Mouse (Mus musculus) large intestine, adult 2 months (tissue): ENCODE data around the gene Sgcd. TPM values are rescaled to one million over a fixed set of nuclear protein-coding genes. Genes with fewer than 3 reads are reported as not detected.
"Not testable (repeated sequence)": the region's sequence is repeated elsewhere in the genome, so short reads cannot be mapped to it uniquely, and the experiment has no call there.

Source experiments
- DNase-seq: peaks from one replicate; pipeline ENCODE4 v3.0.0-alpha.2; 2012; ENCODE audit warnings: low read depth, low spot score
- WGBS: fragments of 180-500 bp; shearing (Covaris S2); methylation state at CpG from one replicate; pipeline ENCODE4 v1.1.7; 2018; 5-methylcytosine and 5-hydroxymethylcytosine counted together
- polyA plus RNA-seq: library from polyadenylated mRNA; depleted of rRNA; stranded (reverse); fragments of >200 nt; gene quantifications from 2 replicates; pipeline ENCODE4 v1.2.3, GENCODE M21; 2012

Sgcd gene
- polyA plus RNA-seq, 1 experiment, result 0.41 TPM

- DNase-seq, result no peak
- 90% methylated on average over 6 of the region's 6 CpGs for WGBS
These were observed 184.6 kb downstream of the Sgcd start for GRCm38 (mm10) chr11:47804101-47804715.

DNA sequence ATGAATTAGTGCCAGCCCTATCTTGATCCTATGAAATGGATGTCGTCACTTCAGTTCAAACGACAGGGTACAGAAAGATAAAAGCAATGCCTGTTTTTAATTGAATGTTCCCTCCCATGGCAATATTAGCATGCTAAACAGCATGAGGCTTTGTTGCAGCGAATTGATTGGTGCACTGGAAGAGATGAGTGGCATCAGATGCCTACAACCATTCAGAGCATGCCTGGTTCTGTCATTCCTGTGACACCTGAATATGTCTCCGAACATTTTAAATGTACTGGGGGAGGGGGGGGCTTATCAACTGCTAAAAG lies 210.9 kb downstream of the Sgcd start:
- DNase-seq, result no peak
- 72% methylated on average over 4 of the region's 4 CpGs for WGBS

DNA sequence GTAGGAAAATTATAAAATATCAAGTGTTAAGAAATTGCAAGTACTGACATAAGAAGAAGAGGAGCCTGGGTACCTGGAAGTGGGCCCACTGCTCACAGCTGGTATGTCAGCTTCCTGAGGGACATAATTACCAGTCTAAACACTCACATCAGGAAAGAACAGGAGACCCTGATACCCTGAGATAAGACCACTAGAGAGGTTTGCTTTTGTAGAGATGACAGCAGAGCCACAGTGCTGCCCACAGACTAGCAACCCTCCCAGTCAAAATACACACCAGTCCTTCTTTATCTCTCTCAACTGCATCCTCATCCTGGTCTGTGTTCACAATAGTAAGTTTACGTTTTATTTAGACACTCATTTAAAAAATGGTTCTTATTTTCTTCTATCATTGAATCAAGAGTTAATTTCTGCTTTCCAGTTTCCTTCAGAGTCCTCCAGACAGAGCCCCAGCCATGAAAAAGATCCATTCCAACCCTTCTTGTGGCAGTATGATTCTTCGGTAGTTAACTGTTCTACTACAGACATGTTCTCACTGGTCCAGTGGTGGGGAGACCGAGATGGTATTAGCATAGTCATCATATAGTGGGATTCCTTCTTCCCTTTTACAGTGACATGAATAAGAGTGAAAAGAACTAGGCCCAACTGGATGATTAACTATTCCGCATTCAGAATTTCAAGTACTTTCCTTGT lies 211.4 kb downstream of the Sgcd start:
- no peak for DNase-seq
- WGBS, result 81% methylated on average over 4 of the region's 4 CpGs

DNA sequence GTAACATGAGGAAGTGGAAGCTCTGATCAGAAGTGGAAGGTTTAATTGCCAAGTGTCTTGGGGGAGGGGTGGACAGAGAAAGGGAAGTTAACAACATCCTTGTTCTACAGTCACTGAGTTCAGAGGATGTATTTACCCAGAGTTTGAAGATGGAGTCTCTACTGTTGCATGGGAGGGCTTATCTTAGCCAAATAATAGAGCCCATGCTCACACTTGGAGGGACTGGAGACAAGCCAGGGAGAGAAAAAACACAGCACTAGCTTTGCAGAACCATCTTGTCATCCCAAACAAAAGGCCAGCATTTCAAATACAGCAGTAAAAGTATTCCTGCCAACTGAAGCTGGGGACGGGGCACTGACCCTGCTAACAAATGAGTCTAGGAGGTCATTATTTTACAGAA lies 212.8 kb downstream of the Sgcd start:
- DNase-seq, result no peak
- WGBS, result 41% methylated on average over 1 of the region's 1 CpGs

DNA sequence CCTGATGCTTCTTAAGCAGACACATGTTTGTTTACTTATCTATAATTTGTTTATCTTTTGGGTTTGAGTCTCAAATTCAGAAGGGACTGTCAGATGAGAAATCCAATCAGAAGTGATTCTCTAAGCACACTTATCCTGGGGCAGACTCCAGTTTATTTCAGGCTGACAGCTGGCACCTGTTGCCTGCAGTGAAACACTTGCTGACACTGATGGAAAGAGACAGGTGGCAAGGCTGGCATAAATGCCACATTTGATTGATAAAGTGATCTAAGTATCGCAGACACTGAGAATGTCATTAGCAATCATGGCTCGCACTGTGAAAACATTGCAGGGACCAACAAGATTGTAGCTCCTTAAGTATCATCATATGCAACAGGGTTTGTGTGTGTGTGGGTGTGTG lies 222.9 kb downstream of the Sgcd start:
- no peak for DNase-seq
- WGBS, result 90% methylated on average over 2 of the region's 2 CpGs

DNA sequence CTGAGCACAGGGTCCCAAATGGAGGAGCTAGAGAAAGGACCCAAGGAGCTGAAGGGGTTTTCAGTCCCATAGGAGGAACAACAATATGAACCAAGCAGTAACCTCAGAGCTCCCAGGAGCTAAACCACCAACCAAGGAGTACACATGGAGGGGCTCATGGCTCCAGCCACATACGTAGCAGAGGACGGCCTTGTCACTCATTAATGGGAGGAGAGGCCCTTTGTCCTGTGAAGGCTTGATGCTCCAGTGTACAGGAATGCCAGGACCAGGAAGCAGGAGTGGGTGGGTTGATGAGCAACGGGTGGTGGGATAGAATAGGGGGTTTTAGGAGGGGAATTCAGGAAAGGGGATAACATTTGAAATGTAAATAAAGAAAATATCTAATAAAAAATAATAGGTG lies 225.2 kb downstream of the Sgcd start:
- WGBS, result 78% methylated on average over 3 of the region's 3 CpGs
- not testable (repeated sequence) for DNase-seq

DNA sequence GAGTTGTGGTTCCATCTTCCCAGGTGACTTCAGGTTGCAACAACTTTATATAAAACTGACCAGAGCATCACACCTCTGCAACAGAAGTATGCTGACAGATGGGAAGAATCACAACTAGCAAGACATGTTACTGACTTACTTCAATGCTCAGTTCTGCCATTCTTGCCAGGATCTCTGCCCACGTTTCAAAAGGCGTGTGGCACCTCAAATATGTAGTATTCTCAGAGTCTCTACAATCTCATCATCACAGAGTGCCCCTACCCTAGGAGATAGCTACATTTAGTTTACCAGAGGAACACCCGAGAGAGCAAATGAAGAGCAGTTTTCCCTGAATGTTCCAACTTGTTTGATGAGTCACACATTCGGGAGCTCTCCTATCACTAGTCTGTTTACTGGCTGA lies 229.8 kb downstream of the Sgcd start:
- DNase-seq, result no peak
- 67% methylated on average over 4 of the region's 4 CpGs for whole genome bisulfite sequencing

- no peak for DNase-seq
- WGBS, result 30% methylated on average over 2 of the region's 2 CpGs
These were observed 246.0 kb downstream of the Sgcd start for GRCm38 (mm10) chr11:47742806-47743205.

DNA sequence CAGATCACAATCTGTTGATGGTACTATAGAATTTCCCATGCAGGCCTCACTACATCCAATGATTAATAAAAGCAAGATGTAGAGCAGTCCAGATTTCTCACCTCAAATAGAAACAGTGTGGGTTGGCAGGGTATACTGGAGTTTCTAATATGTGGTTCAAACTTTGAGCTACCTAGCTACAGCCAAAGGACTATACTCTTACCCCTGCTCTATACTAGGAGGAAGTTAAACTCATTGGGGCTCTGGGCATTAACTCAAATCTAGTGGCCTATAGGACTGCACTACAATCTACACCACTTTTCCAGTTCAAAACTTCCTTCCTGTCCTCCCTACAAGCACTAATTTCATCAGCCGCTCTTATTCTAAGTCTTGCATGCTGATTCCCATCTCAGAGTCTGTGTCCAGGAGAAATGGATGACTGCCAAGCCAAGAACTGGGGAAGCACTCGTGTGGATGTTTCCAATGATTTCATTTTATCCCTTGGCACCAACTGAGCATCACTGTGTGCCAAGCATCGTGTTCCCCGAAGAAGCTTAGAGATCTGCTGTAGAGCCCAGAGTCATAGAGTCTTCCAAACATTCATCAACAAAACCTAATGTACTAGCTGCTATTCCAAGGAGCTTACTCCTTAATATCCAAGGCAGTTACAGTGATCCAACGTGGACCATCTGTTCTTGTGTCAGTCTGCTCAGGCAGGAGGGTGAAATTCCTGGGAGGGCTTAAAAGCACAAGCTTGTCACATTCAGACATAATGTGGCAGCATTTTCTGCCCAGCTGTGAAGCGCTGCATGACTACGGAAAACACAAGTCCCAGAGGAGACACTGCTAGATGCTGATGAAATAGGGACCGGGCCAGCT lies 283.6 kb downstream of the Sgcd start:
- DNase-seq, result no peak
- WGBS, result 67% methylated on average over 8 of the region's 8 CpGs

GRCm38 (mm10) chr11:47695611-47696010 lies 293.2 kb downstream of the Sgcd start:
- 63% methylated on average over 1 of the region's 1 CpGs for WGBS
- no peak for DNase-seq

GRCm38 (mm10) chr11:47658135-47658534 lies 330.6 kb downstream of the Sgcd start:
- DNase-seq, result no peak
- 0% methylated on average over 1 of the region's 1 CpGs for WGBS

DNA sequence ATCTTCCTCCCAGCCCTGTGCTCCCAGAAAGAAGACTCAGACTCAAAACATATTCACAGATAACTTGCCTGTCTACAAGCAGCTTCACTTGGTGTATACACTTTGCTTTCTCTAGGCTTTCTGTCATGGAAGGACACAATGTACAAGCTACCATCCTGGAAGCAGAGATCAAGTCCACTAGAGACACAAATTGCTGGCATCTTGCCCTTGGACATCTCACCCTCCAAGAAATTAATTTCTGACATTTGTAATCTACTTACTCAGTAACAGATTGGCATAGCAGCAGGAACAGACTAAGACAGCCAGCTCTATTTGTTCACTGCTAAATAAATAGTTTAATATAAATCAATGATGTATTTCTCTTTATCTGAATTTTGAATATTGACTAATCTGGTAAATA lies 342.9 kb downstream of the Sgcd start:
- no peak for DNase-seq

GRCm38 (mm10) chr11:47641567-47642259 lies 347.1 kb downstream of the Sgcd start:
- WGBS, result 52% methylated on average over 2 of the region's 2 CpGs
- no peak for DNase-seq

GRCm38 (mm10) chr11:47640556-47640955 lies 348.2 kb downstream of the Sgcd start:
- 18% methylated on average over 1 of the region's 1 CpGs for WGBS
- no peak for DNase-seq

GRCm38 (mm10) chr11:47630186-47630585 lies 358.6 kb downstream of the Sgcd start:
- no peak for DNase-seq
- 88% methylated on average over 2 of the region's 2 CpGs for WGBS

DNA sequence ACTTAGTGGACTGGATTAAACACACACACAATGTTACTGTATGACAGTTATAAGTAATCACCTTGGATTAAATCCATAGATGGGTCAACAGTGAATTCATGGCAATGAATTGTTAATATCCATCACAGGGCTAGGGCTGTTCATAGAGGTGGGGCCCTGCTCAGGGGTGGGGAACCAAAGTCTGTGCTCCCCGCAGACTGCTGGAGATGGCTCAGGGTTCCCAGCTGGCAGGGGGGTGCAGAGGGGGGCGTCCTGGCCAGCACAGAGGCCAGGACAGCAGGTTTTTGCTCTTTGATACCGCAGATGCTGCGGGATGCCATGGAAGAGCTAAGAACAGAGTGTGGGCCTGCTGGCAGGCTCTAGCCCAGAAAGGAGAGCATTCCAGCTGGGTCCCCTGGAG lies 378.9 kb downstream of the Sgcd start:
- WGBS, result 72% methylated on average over 4 of the region's 4 CpGs

GRCm38 (mm10) chr11:47574635-47575034 lies 414.1 kb downstream of the Sgcd start:
- DNase-seq, result no peak
- WGBS, result 61% methylated on average over 4 of the region's 4 CpGs

More for the DNA sequence above, 378.9 kb downstream of the Sgcd start:
- no peak for DNase-seq

DNA sequence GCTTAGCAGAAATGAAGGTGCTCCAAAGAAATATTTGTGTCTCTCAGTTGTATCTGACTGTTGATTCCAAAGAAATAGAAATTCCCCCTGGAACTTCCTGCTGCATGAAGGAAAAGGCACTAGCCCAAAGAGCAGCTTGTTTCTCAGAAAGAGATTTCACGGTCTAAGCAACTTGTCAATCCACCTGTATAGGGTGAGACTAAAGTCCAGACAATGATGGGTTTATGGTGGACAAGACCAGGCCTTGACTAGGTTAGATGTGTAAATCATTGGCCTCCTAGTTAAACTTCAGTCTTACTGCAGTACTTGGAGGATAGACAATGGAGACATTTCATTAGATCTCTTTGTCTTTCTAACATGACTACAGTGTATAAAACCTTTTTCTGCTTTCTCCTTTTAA lies 420.3 kb downstream of the Sgcd start:
- whole genome bisulfite sequencing, result 37% methylated on average over 1 of the region's 1 CpGs
- DNase-seq, result no peak

- WGBS, result 69% methylated on average over 3 of the region's 3 CpGs
- no peak for DNase-seq
These were observed 422.6 kb downstream of the Sgcd start for GRCm38 (mm10) chr11:47566156-47566555.

DNA sequence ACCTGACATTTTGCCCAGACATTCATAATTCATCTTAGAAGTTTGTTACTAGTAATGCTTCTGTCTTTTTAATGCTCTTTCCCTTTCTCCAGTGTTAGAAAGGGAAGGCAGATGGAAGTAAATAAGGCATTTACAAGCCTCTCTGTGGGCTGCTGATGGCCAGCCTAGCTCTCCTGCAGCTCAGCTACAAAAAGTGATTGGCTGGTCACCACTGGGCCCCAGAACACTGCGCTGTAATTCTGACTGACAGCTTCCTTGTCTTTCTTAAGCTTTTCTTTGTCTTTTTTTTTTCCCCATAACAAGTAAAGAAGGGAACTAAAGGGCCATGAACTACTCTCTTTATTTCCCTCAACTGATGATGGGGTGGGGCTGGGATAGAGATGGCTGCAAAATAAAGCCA lies 463.9 kb downstream of the Sgcd start:
- no peak for DNase-seq
- WGBS, result 55% methylated on average over 1 of the region's 1 CpGs
